Mouse (Mus musculus) brain, adult 2 months (tissue): ENCODE measurements around the gene Bmp7.

Experiments used
- DNase-seq: peaks from one replicate; pipeline ENCODE4 v3.0.0; 2011; ENCODE audit warnings: low read depth, low spot score

Gene Bmp7

GRCm38 (mm10) chr2:172940003-172940798, at the start of gene Bmp7:
Gene Bmp7 (minus strand): TSS chr2:172940321.
- peak; percentile 60 for DNase-seq

GRCm38 (mm10) chr2:172982776-172983561, 42.8 kb upstream of the Bmp7 start:
- DNase-seq: peak; percentile 34

DNA sequence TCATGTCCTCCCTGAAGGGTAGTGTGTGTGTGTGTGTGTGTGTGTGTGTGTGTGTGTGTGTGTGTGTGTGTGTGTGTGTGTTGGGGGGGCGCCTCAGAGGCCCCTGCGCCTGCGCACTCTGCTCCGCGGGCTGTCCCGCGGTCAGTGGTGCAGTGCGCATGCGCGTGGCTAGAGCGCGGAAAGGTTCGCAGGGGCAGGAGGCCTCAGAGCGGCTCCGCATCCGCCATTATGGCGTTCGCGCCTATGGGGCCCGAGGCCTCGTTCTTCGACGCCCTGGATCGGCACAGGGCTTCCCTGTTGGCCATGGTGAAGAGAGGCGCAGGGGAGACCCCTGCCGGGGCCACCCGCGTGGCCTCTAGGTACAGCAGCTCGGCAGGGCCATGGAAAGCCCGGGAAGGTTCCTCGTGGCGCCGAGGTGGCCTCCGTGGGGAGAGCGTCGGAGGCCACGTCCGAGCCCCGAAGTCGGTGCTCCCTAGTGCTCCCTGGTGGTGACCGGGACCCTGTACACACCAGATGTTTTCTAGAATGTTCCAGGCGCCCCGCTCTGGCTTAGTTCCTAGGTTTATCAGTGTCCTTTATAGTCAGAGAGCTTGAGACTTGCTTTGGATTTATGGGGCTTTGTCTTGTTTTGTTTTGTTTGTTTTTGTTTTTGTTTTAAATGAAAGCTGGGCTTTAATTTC, 39.7 kb upstream of the Bmp7 start:
- DNase-seq: no peak

DNA sequence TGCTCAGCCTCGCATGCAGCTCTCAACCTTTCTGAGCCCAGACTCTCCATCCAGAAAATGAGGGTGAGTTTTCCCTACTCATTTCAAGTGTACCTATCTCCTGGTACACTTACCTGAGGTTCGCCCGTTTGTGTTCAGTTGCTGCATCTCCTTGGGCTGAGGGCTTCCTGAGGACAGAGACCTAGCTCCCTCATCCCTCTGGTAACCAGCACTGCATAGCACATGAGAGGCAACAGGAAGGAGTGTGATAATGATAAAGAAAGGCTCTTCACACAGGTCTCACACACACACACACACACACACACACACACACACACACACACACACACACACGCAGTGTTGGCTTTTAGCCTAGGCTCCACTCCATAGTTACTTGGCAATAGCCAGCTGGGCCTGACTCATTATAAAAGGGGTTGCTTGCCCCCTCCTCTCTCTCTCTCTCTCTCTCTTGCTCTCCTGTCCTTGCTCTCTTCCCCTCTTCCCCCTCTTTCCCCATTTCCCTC, 38.1 kb upstream of the Bmp7 start:
- DNase-seq: no peak

DNA sequence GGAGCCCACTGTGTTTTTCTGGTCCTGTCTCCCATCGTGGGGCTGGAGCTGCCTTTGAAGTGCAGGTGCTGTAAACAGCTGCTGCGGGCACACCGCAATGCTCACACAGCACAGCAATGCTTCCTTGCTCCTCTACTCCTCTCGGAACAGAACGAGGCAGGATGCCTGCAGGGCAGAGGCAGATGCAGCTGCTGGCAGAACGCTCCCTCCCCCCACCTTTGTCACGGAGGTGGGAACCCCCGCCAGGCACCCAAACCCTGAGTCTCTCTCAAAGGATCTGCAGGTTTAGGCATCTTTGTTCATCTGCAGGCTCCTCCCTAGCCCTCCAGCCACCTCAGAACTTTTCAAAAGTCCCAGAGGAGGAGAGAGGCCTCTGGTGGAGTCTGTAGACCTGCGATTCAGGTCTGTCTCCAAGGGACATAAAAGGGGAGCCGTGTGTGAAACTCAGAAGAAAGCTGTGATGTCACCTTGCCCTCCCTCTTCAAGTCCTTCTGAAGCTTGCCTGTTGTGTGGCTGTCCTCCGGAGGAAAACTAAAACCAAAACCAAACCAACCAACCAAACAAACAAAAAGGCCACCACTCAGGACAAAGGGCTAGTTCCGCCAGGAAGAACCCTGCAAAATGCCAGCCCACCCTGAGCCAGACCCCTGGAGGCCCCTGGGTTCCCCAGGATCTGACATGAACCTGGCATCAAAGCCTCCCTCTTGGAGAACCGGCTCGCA, 37.4 kb upstream of the Bmp7 start, which contains the start of gene Spo11:
Gene Spo11, plus strand, starts transcription at position 292 of the 722 bp plus-strand sequence.
- DNase-seq: peak; percentile 53

DNA sequence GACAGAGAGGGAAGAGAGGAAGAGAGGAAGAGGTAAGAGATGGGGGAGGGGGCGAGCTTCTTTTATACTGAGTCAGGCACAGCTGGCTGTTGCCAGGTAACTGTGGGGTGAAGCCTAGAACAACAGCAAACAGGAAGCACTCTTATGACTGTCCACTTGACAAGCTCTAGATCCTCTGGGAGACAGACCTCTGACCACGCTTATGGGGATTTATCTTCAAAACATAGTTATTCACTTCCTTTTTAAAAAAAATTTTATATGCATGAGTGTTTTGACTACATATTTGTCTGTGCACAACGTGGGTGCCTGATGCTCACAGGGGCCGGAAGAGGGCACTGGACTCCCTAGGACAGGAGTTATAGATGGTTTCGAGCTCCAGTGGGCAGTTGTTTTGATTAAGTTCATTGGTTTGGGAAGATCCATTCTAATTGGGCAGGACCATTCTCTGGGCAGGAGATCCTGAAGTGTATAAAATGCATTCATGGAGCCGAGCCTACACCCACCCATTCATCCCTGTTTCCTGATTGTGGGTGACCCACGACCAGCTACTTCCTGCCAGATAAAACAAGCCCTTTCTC, 36.6 kb upstream of the Bmp7 start:
- no peak for DNase-seq

GRCm38 (mm10) chr2:172975159-172975558, 35.0 kb upstream of the Bmp7 start:
- DNase-seq: no peak

DNA sequence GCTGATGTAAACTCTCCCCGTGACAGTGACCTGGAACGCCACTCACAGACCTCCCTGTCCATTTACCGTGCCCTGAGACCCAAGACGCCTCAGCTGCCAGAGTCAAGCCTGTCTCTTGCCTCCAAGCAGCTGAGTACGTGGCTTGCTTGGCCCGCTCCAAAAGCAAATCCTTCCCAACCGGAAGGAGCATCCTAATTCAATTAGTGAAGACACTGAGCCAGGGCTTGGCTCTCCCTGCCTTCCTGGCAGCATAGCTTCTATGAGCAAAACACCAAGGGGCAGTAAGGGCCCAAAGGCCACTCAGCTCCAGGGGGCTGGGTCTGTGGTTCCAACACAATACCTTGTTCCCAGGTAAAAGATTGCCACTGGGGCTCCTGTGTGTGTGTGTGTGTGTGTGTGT, 34.6 kb upstream of the Bmp7 start:
- DNase-seq: no peak

- DNase-seq: peak; percentile 36
Measured at GRCm38 (mm10) chr2:172973806-172974565, 33.9 kb upstream of the Bmp7 start.

DNA sequence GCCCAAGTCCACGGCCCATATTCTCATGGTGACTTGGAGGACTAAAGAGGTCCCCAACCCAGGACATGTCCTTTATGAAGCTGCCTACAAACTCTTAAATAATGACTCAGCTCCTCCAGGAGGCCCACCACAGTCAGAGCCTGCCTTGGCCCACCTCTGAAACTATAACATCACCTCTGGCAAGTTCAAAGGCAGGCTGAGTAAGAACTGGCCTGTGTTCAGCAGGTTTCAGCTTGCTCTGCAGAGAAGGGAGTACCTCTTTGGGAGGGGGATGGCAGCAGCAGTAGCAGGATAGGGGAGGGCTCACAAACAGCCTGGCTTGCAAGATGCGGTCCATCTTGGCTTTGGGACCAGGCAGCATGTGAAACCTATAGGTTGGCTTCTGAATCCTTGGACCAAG, 31.7 kb upstream of the Bmp7 start:
- DNase-seq: no peak

DNA sequence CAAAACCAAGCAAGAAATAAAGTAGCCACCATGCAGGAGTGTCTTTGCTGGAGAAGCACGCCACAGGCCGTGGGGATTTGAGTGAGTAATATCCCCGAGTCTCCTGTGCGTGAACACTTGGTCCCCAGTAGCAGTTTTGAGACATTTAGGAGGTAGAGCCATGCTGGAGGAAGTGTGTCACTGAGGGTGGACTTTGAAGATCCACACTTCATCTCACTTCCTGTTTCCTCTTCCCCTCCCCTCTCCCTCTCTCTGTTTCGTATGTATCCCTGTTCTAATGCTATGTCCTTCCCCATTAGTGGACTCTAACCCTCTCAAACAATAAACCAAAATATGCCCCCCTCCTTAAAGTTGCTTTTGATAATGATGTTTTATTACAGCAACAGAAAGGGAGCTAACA, 26.4 kb upstream of the Bmp7 start:
- DNase-seq: no peak

GRCm38 (mm10) chr2:172965249-172965648, 25.1 kb upstream of the Bmp7 start:
- DNase-seq: no peak

GRCm38 (mm10) chr2:172961211-172961610, 21.1 kb upstream of the Bmp7 start:
- DNase-seq: no peak

DNA sequence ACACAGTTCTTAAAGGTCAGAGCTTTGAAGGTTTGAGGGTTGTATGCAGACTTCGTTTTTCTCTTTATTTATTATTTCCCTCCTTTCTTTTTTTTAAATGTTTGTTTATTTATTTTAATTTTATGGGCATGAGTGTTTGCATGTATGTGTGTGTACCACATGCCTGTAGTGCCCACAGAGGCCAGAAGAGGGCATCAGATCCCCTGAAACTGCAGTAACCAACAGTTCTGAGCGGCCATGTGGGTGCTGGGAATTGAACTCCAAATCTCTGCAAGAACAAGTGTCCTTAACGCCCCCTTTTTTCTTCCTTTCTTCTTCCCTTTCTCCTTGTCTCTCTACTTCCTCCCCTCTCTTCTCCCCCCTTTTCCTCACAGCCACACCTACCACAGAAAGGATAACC, 20.2 kb upstream of the Bmp7 start:
- no peak for DNase-seq

- no peak for DNase-seq
Measured at GRCm38 (mm10) chr2:172959006-172959768, 19.1 kb upstream of the Bmp7 start.

- no peak for DNase-seq
Measured at GRCm38 (mm10) chr2:172958579-172958978, 18.5 kb upstream of the Bmp7 start.

GRCm38 (mm10) chr2:172951976-172952375, 11.9 kb upstream of the Bmp7 start:
- no peak for DNase-seq

- DNase-seq: no peak
Measured at GRCm38 (mm10) chr2:172950722-172951121, 10.6 kb upstream of the Bmp7 start.

DNA sequence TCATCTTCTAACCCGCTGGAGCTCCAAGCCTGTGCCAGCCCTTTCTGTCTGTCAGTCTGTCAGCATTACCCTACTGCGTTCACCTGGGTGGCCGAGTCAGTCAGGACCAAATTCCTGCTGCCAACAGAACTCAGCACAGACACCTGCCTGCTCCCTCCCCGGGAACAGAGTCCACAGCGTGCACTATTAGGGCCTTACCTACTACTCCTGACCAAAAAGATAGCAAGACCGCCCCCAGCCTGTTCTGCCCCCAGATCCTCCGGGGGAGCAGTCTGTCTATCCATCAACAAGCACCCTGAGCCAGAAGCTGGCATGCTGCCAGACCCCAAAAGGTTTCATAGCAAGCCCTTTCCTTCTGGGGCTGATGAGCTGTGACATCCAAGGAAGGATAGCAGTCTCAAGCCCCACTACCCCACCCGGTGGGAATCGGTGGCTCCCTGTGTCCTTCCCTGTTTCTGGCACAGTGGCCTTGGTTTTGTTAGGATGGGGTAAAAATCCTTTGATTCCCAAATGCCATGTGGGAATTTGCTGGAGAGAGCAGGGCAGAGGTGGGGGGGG, 10.1 kb upstream of the Bmp7 start:
- DNase-seq: no peak
